22 mouse cellular contexts compared by ENCODE assay signal in genomic region chr2:39480236-39480635, GRCm38 (mm10).
"Had no signal": no experiment of that assay in that cellular context is flagged by ENCODE, and none has a peak within 500 bp of the region (broad histone marks: within the 10 kb centered on the region; RNA-seq: fewer than 3 reads in every experiment).

No protein-coding gene starts in this region.

- H3K9me3 ChIP-seq: heart, embryonic 10.5 days; heart, embryonic 12.5 days; hindbrain, embryonic 10.5 days; hindbrain, embryonic 12.5 days; intestine, embryonic 15.5 days; limb, embryonic 10.5 days; limb, embryonic 12.5 days; liver, embryonic 13.5 days had no signal

- H3K36me3 ChIP-seq: heart, embryonic 10.5 days; heart, embryonic 12.5 days; hindbrain, embryonic 10.5 days; hindbrain, embryonic 12.5 days; intestine, embryonic 15.5 days; limb, embryonic 10.5 days; limb, embryonic 12.5 days; liver, embryonic 13.5 days had no signal

- H3K4me1 ChIP-seq: heart, embryonic 10.5 days; heart, embryonic 12.5 days; hindbrain, embryonic 12.5 days; intestine, embryonic 15.5 days; limb, embryonic 10.5 days; limb, embryonic 12.5 days; liver, embryonic 13.5 days had no signal

- H3K9ac ChIP-seq: heart, embryonic 12.5 days; hindbrain, embryonic 12.5 days; hindbrain, embryonic 14.5 days; intestine, embryonic 15.5 days; limb, embryonic 12.5 days; liver, embryonic 13.5 days had no signal

- DNase-seq: gastrocnemius, adult 2 months; gastrocnemius, postnatal 10 days; gastrocnemius, postnatal 25 days; heart, adult 18-20 months; heart, postnatal 10 days; heart, postnatal 4 days; kidney, adult 18-20 months; kidney, adult 8-10 months; kidney, postnatal 14 days; kidney, postnatal 36 days; liver; liver, embryonic 13.5 days had no signal

- H3K27ac ChIP-seq: gastrocnemius, adult 2 months; heart, embryonic 10.5 days; hindbrain, embryonic 10.5 days; hindbrain, embryonic 12.5 days; hindbrain, embryonic 14.5 days; intestine, embryonic 15.5 days; layer of hippocampus, adult 2 months; left cerebral cortex, adult 2 months; limb, embryonic 10.5 days; limb, embryonic 12.5 days; liver, embryonic 13.5 days had no signal

- H3K4me3 ChIP-seq: gastrocnemius, adult 2 months; heart, embryonic 10.5 days; heart, embryonic 12.5 days; hindbrain, embryonic 10.5 days; hindbrain, embryonic 12.5 days; intestine, embryonic 15.5 days; layer of hippocampus, adult 2 months; left cerebral cortex, adult 2 months; limb, embryonic 10.5 days; limb, embryonic 12.5 days; liver, embryonic 13.5 days had no signal
